Mouse (Mus musculus): ENCODE measurements around the gene Sox8.

DNA sequence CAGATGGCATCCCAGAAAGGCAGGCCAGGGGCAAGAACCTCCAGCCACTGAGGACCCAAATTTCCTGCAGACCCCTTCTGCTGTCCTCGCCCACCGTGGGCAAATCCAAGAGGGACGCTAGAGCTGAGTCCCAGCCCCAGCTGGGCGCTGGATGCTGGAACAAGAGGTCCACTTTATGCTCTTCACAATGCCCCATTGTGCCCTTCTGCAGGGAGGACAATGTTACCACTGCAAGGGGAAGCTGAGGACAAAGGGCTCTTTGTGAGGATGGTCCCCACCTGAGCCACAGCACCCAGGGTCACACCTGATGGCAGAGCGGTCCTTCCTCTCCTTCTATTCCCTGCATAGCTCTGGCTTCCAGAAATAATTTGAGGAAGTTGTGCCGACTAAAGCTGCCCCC is 6.8 kb upstream of the Sox8 start:
- TF ChIP-seq POLR2A (IDR thresholded peaks at IDR 0.05; ENCODE audit: control insufficient read depth, low read depth, low read length) = no peak
- no peak for TF ChIP-seq CTCF (IDR thresholded peaks at IDR 0.05; ENCODE audit: control insufficient read depth, insufficient read depth, insufficient replicate concordance, low read depth, low read length)
